Mouse (Mus musculus): ENCODE measurements at regions not wholly inside any gene's neighbourhood (a gene's known extent, or its start where the extent isn't known, plus 50 kb on each side); places are given as distances from the start of the nearest gene placed in this dataset.

- no peaks in the 10 kb centered on the region for H3K27me3 ChIP-seq
- POLR2A ChIA-PET = no interaction called here
- no peak for TF ChIP-seq CTCF (IDR thresholded peaks at IDR 0.05)
- in situ Hi-C loops (cut with MboI; ENCODE audit: low pct_unique_long_range_greater_than_20kb) = no loop called here
- DNase-seq (ENCODE audit: low read depth, low spot score) (no peak), ATAC-seq (no peak)
- CTCF ChIA-PET = no interaction called here
Measured at GRCm38 (mm10) chr4:22047730-22048455, 116.8 kb downstream of the Faxc start.

GRCm38 (mm10) chr4:22066785-22067433, 135.8 kb downstream of the Faxc start:
- in situ Hi-C loops (cut with MboI; ENCODE audit: low pct_unique_long_range_greater_than_20kb) = no loop called here
- no peak for ATAC-seq
- POLR2A ChIA-PET = interaction anchor here (0.7 kb wide), 1 partner anchor 64 kb away, joined by 5 read pairs; no protein-coding TSS in a partner anchor

GRCm38 (mm10) chr4:22067678-22068299, 136.7 kb downstream of the Faxc start:
- CTCF ChIA-PET = no interaction called here
- ATAC-seq = no peak

More at GRCm38 (mm10) chr4:22066785-22067433, 135.8 kb downstream of the Faxc start:
- peaks cover 5% of the 10 kb centered on the region for H3K27me3 ChIP-seq
- no peak for TF ChIP-seq CTCF (IDR thresholded peaks at IDR 0.05)
- DNase-seq (ENCODE audit: low read depth, low spot score) = no peak
- CTCF ChIA-PET = interaction anchor here (0.8 to 1.8 kb wide), 3 partner anchors 7 to 11 kb away, joined by 3 to 4 read pairs (median 3); no protein-coding TSS in a partner anchor

GRCm38 (mm10) chr4:22088209-22088787, 157.2 kb downstream of the Faxc start:
- no peak for TF ChIP-seq CTCF (IDR thresholded peaks at IDR 0.05)
- peaks cover 4% of the 10 kb centered on the region for H3K27me3 ChIP-seq
- in situ Hi-C loops (cut with MboI; ENCODE audit: low pct_unique_long_range_greater_than_20kb) = no loop called here
- DNase-seq (ENCODE audit: low read depth, low spot score) (no peak), ATAC-seq (no peak)
- ChIA-PET CTCF (no interaction called here), POLR2A (no interaction called here)

More at GRCm38 (mm10) chr4:22067678-22068299, 136.7 kb downstream of the Faxc start:
- in situ Hi-C loops (cut with MboI; ENCODE audit: low pct_unique_long_range_greater_than_20kb) = no loop called here
- POLR2A ChIA-PET = interaction anchor here (0.7 kb wide), 1 partner anchor 63 kb away, joined by 5 read pairs; no protein-coding TSS in a partner anchor
- TF ChIP-seq CTCF (IDR thresholded peaks at IDR 0.05) = no peak
- H3K27me3 ChIP-seq = peaks cover 5% of the 10 kb centered on the region
- DNase-seq (ENCODE audit: low read depth, low spot score) = no peak

- TF ChIP-seq CTCF (IDR thresholded peaks at IDR 0.05) = no peak
- ATAC-seq = no peak
Measured at GRCm38 (mm10) chr4:22089637-22090041, 158.5 kb downstream of the Faxc start.

GRCm38 (mm10) chr4:22090536-22090935, 159.4 kb downstream of the Faxc start:
- ChIA-PET CTCF (no interaction called here), POLR2A (no interaction called here)
- ATAC-seq (no peak), DNase-seq (ENCODE audit: low read depth, low spot score) (no peak)
- in situ Hi-C loops (cut with MboI; ENCODE audit: low pct_unique_long_range_greater_than_20kb) = no loop called here
- peaks cover 4% of the 10 kb centered on the region for H3K27me3 ChIP-seq
- TF ChIP-seq CTCF (IDR thresholded peaks at IDR 0.05) = no peak

More at GRCm38 (mm10) chr4:22089637-22090041, 158.5 kb downstream of the Faxc start:
- CTCF ChIA-PET = interaction anchor here (0.6 kb wide), 1 partner anchor 16 kb away, joined by 3 read pairs; no protein-coding TSS in a partner anchor
- peaks cover 4% of the 10 kb centered on the region for H3K27me3 ChIP-seq
- in situ Hi-C loops (cut with MboI; ENCODE audit: low pct_unique_long_range_greater_than_20kb) = no loop called here
- POLR2A ChIA-PET = no interaction called here
- no peak for DNase-seq (ENCODE audit: low read depth, low spot score)

- H3K27me3 ChIP-seq = no peaks in the 10 kb centered on the region
- ChIA-PET CTCF (interaction anchor here (2.9 kb wide), 1 partner anchor 15 kb away, joined by 10 read pairs; no protein-coding TSS in a partner anchor), POLR2A (no interaction called here)
- DNase-seq (ENCODE audit: low read depth, low spot score) (no peak), ATAC-seq (no peak)
- in situ Hi-C loops (cut with MboI; ENCODE audit: low pct_unique_long_range_greater_than_20kb) = no loop called here
- no peak for TF ChIP-seq CTCF (IDR thresholded peaks at IDR 0.05)
Measured at GRCm38 (mm10) chr4:22092551-22092950, 161.4 kb downstream of the Faxc start.

- TF ChIP-seq CTCF (IDR thresholded peaks at IDR 0.05) = no peak
- H3K27me3 ChIP-seq = no peaks in the 10 kb centered on the region
- ATAC-seq (no peak), DNase-seq (ENCODE audit: low read depth, low spot score) (no peak)
- ChIA-PET POLR2A (interaction anchor here (0.9 kb wide), 1 partner anchor 326 kb away, joined by 3 read pairs; no protein-coding TSS in a partner anchor), CTCF (no interaction called here)
- in situ Hi-C loops (cut with MboI; ENCODE audit: low pct_unique_long_range_greater_than_20kb) = no loop called here
Measured at GRCm38 (mm10) chr4:22095257-22096031, 164.3 kb downstream of the Faxc start.

GRCm38 (mm10) chr4:22098605-22099004, 167.5 kb downstream of the Faxc start:
- peaks cover 11% of the 10 kb centered on the region for H3K27me3 ChIP-seq
- no peak for TF ChIP-seq CTCF (IDR thresholded peaks at IDR 0.05)
- CTCF ChIA-PET = no interaction called here
- in situ Hi-C loops (cut with MboI; ENCODE audit: low pct_unique_long_range_greater_than_20kb) = no loop called here
- no peak for DNase-seq (ENCODE audit: low read depth, low spot score)
- ATAC-seq = no peak
- POLR2A ChIA-PET = no interaction called here

GRCm38 (mm10) chr4:22102478-22102877, 171.3 kb downstream of the Faxc start:
- H3K27me3 ChIP-seq = peaks cover 11% of the 10 kb centered on the region
- POLR2A ChIA-PET = no interaction called here
- in situ Hi-C loops (cut with MboI; ENCODE audit: low pct_unique_long_range_greater_than_20kb) = no loop called here
- TF ChIP-seq CTCF (IDR thresholded peaks at IDR 0.05) = no peak
- CTCF ChIA-PET = interaction anchor here (0.9 to 1.5 kb wide), 2 partner anchors 18 to 151 kb away, joined by 3 read pairs; no protein-coding TSS in a partner anchor
- no peak for DNase-seq (ENCODE audit: low read depth, low spot score)
- no peak for ATAC-seq

All from Patski (cell line).